Mouse (Mus musculus): ENCODE measurements around the gene Rras2.

- TF ChIP-seq CHD2 (IDR thresholded peaks at IDR 0.05; ENCODE audit: low read depth, low read length) = no peak
- TF ChIP-seq ZC3H11A (IDR thresholded peaks at IDR 0.05; ENCODE audit: borderline replicate concordance, low read depth, low read length) = no peak
- no peak for TF ChIP-seq MAFK (IDR thresholded peaks at IDR 0.05; ENCODE audit: insufficient read depth, low read depth, low read length)
- TF ChIP-seq ZNF384 (IDR thresholded peaks at IDR 0.05; ENCODE audit: low read depth, low read length) = no peak
- no peak for TF ChIP-seq HCFC1 (IDR thresholded peaks at IDR 0.05; ENCODE audit: borderline replicate concordance, insufficient read depth, low read length)
Measured at GRCm38 (mm10) chr7:114005499-114005898, 112.1 kb downstream of the Rras2 start.
